Mouse (Mus musculus) left cerebral cortex, adult 8-10 months (tissue): Measurements from ENCODE around the gene Cd81. TPM values are rescaled to one million over a fixed set of nuclear protein-coding genes. Genes with fewer than 3 reads are reported as not detected.

Source experiments
- DNase-seq, 2 experiments: peaks; one replicate each; pipeline ENCODE4 v3.0.0; 2022; ENCODE audit warnings: low spot score in 2 of 2
- total RNA-seq, 4 experiments: library from RNA; stranded (reverse); gene quantifications; 2 replicates each; pipeline ENCODE4 v1.2.4; 2022

Gene Cd81
- total RNA-seq, 4 experiments from 2014 or later: 406 to 526 (median 451) TPM

DNA sequence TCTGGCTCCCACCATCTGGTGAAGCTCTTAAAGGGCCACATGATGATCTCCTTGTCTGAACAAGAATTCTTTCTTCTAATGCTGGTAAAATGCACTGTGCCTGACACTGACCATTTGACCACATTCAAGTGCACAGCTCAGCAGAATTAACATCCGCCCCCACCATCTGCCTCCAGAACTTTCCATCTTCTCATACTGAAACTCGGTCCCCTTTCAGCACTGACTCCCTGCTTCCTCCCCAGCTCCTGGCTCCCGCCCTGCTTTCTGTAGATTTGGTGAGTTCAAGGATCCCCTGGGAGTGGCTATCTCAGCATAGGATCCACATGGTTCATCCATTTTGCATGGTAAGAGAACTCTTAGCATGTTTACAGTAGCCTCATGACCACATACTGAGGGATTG is 31.8 kb upstream of the Cd81 start:
- no peak for DNase-seq

DNA sequence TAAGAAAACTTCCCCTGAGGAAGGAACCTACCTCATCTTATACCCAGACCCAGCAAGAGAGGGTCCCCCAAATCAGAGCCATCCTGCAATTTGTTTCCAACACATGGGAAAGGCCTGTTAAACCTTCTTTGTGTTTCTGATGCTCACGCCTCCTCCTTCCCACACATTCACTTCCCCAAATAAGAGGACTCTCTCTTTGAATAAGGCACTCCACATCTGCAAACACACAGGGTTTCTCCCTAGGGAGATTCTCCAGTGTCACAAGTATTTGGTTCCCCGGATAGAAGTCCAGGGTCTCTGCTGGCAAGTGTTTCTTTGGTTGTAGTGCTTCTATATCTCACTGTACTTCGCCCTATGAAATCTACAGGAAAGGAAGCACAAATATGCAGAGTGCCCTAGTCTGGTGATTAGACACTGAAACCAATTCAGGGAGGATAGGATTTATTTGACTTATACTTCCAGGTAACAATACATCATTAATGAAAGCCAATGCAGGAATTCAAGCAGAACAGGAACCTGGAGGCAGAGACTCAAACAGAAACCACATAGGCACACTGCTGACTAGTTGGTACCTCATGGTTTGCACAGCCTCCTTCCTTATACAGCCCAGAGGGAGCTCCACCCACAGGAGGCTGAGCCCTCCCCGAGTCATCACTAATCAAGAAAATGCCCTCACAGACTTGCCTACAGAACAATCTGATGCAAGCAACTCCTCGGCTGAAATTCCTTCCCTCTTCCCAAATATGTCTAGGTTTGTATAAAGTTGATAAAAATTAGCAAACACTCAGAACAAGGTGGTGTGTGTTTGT is 31.0 kb upstream of the Cd81 start:
- DNase-seq: no peak

GRCm38 (mm10) chr7:143023499-143023898 is 29.0 kb upstream of the Cd81 start:
- no peak for DNase-seq

- DNase-seq: no peak
These were observed 28.2 kb upstream of the Cd81 start for GRCm38 (mm10) chr7:143024293-143024692.

- no peak for DNase-seq
These were observed 27.0 kb upstream of the Cd81 start for GRCm38 (mm10) chr7:143025496-143025895.

GRCm38 (mm10) chr7:143027196-143027595 is 25.3 kb upstream of the Cd81 start:
- DNase-seq: no peak

GRCm38 (mm10) chr7:143031816-143032215 is 20.7 kb upstream of the Cd81 start:
- no peak for DNase-seq

GRCm38 (mm10) chr7:143033581-143033980 is 19.0 kb upstream of the Cd81 start:
- DNase-seq: no peak

- DNase-seq: no peak
These were observed 18.4 kb upstream of the Cd81 start for GRCm38 (mm10) chr7:143034112-143034511.

- no peak for DNase-seq
These were observed 17.8 kb upstream of the Cd81 start for GRCm38 (mm10) chr7:143034519-143035450.

DNA sequence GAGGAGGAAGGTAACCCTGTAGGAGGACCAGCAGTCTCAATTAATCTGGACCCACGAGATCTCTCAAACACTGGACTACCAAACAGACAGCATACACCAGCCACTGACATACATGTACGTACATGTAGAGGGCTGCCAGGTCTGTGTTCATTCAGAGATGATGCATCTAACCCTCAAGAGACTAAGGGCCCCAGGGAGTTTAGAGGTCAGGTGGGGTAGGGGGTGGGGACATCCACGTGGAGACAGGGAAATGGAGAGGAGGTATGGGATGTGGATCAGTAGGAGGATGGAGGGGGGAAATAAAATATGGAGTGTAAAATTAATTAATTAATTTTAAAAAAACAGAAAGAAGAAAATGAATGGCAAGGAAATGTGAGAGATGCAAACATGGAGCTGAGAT is 15.8 kb upstream of the Cd81 start:
- DNase-seq: no peak

- DNase-seq: no peak
These were observed 15.2 kb upstream of the Cd81 start for GRCm38 (mm10) chr7:143037306-143037705.

- no peak for DNase-seq
These were observed 14.2 kb upstream of the Cd81 start for GRCm38 (mm10) chr7:143038174-143038931.

GRCm38 (mm10) chr7:143040561-143040960 is 12.0 kb upstream of the Cd81 start:
- no peak for DNase-seq

GRCm38 (mm10) chr7:143041138-143041822 is 11.3 kb upstream of the Cd81 start:
- no peak for DNase-seq

- no peak for DNase-seq
These were observed 10.4 kb upstream of the Cd81 start for GRCm38 (mm10) chr7:143042089-143042488.

DNA sequence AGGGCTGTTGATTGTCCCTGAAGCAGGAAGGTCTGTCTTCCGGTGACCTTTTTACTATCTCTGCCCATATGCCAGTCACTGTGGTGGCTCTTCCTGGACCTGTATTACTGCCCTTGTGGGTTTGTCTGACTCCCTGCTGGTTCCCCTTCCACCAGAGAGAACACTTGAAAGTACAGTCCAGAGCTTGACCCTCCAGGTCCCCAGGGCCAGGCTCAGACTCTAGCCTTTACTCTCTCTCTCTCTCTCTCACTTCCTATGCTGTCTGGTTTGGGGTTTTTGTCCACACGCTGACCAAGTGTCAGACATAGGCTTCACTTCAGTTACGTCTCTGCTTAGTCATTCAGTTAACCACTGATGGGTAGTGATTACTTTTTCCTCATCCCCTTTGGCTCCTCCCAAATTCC is 9.6 kb upstream of the Cd81 start:
- DNase-seq: no peak

GRCm38 (mm10) chr7:143044049-143044825 is 8.3 kb upstream of the Cd81 start:
- DNase-seq: no peak

- no peak for DNase-seq
These were observed 7.7 kb upstream of the Cd81 start for GRCm38 (mm10) chr7:143044826-143045206.

GRCm38 (mm10) chr7:143046358-143046757 is 6.2 kb upstream of the Cd81 start:
- no peak for DNase-seq
